Mouse (Mus musculus): ENCODE results near the gene Ddx6.

DNA sequence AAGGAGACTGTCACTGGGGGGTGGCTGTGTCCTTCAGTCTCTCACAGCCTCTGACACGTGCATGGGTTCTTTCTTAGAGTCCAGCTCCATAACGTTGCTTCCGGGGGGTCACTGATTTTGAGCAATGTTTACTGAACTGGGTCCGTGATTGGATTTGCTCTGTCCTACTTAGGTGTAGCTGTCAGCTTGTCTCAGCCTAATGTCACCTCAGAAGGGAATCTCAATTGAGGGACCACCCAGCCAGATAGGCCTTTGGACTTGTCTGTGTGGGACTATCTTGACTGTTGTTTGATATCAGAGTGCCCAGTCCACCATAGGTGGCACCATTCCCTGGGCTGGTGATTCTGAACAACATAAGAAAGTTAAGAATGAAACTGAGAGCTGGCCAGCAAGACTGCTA is 49.2 kb downstream of the Ddx6 start:
- TF ChIP-seq CTCF (IDR thresholded peaks at IDR 0.05; ENCODE audit: borderline replicate concordance, insufficient read depth, low read depth, low read length): no peak
- TF ChIP-seq POLR2A (IDR thresholded peaks at IDR 0.05; ENCODE audit: borderline replicate concordance, insufficient read depth, low read length): no peak

Measured in cerebellum, adult 2 months (tissue).